Mouse (Mus musculus) gastrocnemius, postnatal 4 days (tissue): ENCODE data around the gene Gng7. TPM values are rescaled to one million over a fixed set of nuclear protein-coding genes. Genes with fewer than 3 reads are reported as not detected.
"Not testable (repeated sequence)": the region's sequence is repeated elsewhere in the genome, so short reads cannot be mapped to it uniquely, and the experiment has no call there.

Experiments used
- DNase-seq, 2 experiments: peaks; one replicate each; pipeline ENCODE4 v3.0.0; 2021 to 2022; ENCODE audit warnings: low spot score in 2 of 2, mixed read lengths in 2 of 2
- long read RNA-seq, 2 experiments: library from polyadenylated mRNA; stranded (forward); transcript quantifications; one replicate each; pipeline ENCODE4 v2.0.0; 2021
- total RNA-seq, 2 experiments: library from RNA; stranded (reverse); gene quantifications; 2 replicates each; pipeline ENCODE4 v1.2.3; 2021

The Gng7 gene
- 1 to 10 TPM; 1.9 to 2.0 TPM for total RNA-seq
- long read RNA-seq, experiment 1, partial matches to known transcripts = 1 of 3 reads
- long read RNA-seq, experiment 1, other reads (novel, unspliced or antisense) = 1 of 3 reads
- long read RNA-seq, experiment 2, partial matches to known transcripts = 0 of 5 reads
- long read RNA-seq, experiment 2, other reads (novel, unspliced or antisense) = 3 of 5 reads

DNA sequence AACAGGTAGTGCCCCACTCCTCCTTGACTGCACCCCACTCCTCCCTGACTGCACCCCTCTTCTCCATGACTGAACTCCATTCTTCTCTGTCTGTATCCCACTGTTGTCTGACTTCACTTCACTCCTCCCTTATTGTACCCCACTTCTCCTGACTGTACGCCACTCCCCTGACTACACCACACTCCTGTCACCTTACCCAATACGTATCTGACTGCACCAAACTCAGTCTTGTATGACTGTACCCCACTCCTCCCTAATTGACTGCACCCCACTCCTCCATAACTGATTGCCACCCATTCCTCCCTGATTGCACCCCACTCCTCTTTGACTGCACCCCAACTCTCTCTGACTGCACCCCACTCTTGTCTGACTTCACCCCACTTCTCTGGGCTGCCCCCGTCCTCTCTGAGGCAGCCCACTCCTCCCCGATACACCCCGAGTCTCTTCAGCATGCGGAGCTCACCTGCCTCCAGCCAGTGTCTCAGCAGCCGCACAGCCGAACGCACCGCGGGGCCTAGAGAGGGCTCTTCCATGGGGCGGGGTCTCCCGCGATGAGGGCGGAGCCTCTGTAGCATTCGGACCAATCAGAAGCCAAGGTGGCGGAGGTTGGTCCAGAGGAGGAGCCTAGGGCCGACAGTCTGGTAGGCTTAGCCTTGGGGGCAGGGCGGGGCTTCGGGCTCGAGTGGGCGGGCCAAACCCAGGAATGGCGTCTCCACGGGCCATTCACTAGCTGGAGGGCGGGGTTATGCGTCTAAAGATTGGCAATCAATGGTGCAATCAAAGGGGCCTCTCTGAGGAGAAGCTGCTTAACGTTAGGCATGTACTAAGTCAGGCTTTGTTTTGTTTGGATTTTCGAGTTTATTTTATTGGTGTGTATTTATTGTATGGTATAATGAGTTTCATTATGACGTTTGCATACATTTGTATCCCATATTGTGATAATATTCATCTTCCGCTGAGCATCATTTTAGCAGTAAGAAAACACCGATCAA, at the start of gene Gng7:
Gene Gng7, minus strand, starts transcription at position 553 of the 992 bp plus-strand sequence.
- peak; percentile 84 to 92 for DNase-seq

DNA sequence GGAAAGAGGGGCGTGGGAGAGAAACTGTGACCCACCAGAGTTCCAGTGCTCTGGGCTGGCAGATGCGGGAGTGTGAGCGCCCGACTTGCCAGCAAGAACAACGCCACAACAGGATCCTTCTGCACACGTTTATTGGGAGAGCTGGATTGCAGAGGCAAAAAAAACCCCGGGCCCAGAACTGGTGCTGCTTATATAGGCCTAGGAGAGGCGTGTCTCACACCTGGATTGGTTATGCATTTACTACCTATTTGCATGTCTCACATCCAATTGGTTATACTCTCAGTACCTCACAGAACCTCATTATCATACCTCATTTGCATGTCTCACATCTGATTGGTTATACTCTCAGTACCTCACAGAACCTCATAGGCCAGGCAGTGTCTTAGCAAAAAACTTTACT, 49.8 kb upstream of the Gng7 start:
- not testable (repeated sequence) for DNase-seq

DNA sequence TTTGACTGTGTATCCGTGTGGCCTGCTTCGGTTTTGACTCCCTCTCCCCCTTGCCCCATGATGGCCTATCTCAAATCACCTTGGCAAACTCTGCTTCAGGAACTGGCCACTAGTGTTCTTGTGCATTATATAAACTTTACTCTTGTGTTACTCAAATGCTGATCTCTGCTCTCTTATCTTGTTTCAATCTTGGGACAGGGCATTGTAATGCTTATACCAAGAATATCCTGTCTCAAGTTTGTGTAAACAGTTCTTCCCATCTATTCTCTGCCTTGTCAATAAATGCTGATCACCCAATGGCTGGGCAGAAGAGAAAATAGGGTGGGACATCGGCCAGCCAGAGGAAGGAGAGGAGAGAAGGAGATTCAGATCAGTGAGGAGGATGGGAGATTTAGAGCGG, 48.0 kb upstream of the Gng7 start:
- no peak for DNase-seq

DNA sequence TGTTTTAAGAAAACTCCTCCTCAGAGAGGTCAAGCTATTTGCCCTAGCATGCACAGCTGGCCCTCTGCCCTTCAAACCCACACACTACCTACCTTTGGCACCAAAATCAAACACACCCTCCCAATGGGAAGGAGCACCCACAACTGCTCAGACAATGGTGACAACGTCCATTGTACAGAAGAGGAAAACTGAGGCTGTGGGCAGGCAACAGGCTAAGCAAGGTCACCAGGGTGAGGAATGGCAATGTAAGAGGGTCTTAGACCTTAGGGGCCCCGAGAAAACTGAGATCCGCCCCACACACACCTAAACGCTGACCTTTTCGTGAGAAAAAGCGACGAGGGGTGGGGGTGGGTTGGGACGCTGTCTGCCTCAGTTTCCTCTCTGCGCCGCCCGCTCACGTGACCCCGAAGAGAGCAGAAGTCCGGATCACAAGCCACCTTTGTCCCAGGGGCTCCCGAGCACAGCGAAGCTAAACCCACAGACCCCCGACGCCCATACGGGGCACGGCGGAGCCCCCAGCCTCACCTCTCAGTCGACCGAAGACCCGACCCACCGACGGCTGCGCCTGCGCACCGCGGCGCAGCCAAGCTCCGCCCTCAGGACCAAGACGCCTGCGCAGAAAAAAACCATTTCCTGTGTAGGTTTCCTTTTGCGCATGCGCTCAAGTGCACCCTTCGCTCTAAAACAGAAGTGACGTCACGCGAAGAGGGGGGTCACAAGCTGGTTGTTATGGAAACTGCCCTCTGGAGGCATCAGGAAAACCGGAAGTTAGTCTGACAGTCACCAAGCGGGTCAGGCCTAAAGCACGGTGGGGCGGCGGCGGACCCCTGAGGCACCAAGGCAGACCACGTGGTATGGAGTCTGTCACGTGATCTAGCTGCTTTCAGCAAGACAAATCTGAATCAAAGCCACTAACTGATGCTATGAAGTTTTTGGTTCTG, 45.1 kb upstream of the Gng7 start, which contains the start of gene Sgta:
Gene Sgta, minus strand, starts transcription at position 579 of the 941 bp plus-strand sequence.
- DNase-seq = peak; percentile 89 to 98

DNA sequence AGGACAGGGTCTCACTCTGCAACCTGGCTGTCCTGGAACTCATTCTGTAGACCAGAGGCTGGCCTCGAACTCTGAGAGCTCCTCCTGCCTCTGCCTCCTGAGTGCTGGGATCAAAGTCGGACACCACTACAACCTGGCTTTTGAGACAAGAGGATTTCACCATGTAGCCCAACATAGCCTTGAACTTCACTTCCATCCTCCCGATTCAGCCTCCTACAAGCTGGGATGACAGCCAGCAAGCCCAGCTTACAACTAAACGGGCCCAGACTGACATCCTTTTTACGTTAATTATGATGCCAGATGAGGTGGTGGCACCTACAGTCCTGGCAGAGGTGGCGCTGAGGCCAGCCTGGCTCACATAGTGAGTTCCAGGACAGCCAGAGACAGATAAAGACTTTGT, 44.2 kb upstream of the Gng7 start:
- DNase-seq = no peak

DNA sequence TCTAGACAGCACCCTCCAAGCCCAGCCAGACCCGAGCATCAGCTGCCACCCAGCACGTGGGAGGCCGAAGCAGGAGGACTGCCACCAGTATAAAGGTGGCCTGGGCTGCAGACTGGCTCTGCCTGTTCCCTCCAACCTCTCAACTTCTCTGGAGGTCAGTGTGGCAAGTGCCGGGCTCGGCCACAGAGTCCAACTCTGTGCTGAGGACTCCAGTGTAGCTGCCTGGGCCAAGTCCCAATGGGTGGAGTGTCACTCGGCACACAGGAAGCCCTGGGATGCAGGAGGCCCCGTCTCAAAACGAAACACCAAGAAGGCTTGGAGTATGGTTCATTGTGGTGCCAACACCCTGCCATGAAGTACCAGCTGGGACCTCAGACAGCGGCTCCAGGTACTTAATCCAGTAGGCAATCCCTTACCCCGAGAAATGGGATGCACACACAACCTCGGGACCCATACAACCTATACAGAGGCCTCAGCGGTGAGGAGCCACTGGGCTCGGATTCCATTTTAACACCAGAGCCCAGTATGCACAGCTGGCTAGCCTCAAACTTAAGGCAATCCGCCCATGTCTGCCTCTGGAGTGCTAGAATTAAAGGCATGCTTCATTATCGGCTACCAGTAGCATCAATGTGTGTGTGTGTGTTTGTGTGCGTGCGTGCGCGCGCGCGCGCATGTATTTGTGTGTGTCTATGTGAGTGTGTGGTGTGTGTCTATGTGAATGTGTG, 42.8 kb upstream of the Gng7 start:
- no peak for DNase-seq

DNA sequence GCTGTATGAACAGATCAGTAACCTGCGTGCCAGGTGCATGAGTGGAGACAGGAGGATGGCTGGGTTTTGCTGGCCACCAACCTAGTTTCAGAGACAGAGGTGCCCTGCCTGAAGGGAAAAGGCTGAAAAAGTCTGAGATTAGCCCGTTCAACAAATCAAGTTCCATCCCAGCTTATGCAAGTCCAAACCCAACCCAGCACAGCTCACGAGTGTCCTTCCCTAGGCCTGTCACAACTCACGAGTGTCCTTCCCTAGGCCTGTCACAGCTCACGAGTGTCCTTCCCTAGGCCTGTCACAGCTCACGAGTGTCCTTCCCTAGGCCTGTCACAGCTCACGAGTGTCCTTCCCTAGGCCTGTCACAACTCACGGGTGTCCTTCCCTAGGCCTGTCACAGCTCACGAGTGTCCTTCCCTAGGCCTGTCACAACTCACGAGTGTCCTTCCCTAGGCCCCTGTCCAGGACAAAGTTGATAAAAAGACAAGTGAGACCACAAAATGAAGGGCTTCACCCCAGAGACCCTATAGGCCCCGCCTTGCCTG, 41.1 kb upstream of the Gng7 start:
- not testable (repeated sequence) for DNase-seq

DNA sequence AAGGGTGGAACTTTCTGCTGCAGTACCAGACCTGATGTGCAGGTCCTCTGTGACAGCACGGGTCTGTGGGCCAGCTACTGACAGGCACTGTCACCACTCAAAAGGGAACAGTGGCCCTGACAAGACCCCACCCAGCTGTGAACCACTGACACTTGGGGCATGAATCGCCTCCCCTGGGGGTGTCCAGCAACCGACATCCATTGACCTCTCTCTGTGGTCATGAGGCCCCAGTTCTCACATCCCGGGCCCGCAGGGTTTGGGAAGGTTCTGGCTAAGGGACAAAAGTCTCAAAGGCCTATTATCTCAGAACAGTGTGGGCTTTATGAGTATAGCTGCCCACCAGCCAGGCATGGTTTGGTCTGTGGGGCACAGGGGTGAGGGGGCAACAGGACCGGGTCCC, 40.4 kb upstream of the Gng7 start:
- DNase-seq = no peak

DNA sequence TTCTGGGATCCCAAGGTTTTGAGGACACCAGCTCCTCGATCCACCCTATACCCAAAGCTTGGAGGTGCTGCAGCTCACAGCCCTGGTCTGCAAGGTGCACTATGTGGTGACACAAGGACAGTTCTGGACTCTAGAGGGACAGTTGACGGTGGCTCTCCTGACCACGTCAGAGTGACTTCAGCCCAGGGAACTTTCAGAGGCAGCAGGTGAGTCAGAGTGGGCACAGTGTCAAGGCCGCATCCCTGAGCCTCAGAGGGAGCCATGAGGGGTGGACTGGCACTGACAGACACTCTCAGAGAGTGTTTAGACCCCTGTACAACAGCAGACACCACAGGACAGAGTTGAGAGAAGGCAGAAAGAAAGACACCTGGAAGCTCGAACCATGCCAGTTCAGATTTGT, 37.8 kb upstream of the Gng7 start:
- DNase-seq = no peak

DNA sequence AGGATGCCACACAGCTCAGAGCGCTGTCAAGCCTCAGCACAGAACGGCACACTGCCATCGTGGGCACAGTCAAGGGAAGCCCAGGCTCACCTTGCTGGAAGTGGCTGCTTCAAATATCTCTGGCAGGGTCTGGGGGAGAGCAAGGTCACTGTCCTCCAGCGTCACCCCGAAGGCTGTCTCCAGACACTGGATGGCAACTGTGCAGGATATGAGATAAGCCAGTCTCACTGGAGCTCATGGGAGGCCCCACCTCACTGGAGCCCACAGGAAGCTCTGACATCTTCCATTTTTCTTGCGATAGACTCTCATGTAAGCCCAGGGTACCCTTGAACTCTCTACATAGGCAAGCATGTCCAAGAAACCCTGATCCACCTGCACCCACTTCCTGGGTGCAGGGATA, 36.4 kb upstream of the Gng7 start:
- no peak for DNase-seq

DNA sequence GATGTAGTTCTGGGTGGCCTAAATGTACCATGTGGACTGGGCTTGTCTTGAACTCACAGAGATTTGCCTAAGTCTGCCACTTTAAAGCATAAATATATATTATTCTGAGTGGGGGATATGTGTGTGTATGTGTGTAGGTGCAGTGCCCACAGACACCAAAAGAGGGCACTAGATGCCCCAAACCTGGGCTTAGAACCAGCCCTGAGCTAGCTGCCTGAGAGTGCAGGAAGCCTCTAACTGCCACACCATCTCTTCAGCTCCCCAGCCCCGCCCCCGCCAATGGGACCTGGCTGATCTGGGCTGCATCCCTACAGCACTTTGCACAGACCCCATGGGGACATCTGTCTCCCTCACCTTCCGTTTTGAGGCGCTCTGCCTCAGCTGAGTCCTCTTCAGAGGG, 35.9 kb upstream of the Gng7 start:
- DNase-seq = no peak

DNA sequence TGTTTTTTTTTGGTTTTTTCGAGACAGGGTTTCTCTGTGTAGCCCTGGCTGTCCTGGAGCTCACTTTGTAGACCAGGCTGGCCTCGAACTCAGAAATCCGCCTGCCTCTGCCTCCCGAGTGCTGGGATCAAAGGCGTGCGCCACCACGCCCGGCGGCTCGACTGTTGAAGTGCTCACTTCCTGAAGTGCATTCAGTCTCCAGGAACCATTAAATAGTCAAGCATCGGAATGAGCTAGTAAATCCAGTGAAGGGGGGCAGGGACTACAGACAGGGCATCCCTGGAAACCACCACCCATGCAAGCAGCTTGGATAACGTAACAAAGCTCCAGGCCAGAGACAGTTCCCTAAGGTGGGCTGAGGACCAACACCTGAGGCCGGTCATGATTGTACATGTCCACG, 30.5 kb upstream of the Gng7 start:
- not testable (repeated sequence) for DNase-seq

DNA sequence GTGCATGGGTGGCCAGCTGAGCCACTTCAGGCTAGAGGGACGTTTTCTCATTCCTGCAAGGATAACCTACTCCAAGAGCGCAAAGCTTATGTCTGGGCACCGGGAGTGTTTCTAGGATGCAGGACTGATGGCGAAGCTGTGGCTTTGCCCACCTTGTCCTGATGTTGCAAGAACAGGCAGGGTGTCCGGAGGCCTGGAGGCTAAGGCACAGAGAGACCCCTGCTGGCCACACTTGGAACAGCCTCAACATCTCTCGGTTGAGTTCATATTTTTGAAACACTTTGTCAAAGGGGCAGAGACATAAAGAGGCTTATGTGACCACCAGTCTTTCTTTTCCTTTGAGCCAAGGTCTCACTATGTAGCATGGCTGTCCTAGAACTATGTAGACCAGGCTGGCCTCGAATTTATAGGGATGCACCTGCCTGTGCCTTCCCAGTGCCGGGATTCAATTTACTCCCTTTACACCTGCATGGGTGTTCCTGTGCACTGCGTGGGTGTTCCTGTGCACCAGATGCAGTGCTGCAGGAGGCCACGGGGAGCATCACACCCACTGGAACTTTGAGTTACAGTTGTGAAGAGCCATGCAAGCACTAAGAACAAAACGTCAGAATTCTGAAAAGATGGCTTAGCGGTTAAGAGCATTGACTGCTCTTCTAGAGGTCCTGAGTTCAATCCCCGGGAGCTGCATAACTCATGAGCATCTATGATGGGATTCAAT, 26.9 kb upstream of the Gng7 start:
- peak in 1 of 2 experiments; percentile 69 for DNase-seq

DNA sequence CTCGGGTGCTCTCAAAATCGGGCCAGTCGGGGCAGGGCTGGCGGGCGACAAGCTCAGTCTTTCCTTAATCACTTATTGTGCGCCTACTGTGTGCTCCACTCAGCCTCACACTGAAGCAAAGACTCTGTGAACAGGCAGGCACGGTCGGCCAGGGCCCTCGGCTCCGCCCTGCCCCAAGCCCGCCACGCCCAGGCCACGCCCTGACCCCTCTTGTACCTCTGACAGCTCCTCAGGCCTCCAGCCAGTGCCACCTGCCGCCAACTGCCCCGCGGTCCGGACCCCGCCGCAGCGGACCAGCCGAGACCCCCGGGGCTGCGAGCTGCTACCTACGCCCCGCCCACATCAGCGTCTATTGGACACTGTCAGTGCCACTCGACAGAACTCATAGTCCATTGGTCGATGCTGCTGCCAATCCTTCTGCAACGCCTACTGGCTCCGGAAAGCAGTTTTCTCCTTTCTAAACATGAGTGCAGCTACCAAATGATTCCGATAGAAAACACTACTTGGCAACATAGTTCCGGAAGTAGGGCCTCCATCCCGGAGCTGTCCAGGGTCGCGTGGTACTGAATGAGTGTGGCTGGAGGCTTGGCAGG, 22.3 kb upstream of the Gng7 start, which contains the start of gene Slc39a3:
Gene Slc39a3, minus strand, starts transcription at position 439 of the 593 bp plus-strand sequence.
- DNase-seq = peak; percentile 93 to 98

DNA sequence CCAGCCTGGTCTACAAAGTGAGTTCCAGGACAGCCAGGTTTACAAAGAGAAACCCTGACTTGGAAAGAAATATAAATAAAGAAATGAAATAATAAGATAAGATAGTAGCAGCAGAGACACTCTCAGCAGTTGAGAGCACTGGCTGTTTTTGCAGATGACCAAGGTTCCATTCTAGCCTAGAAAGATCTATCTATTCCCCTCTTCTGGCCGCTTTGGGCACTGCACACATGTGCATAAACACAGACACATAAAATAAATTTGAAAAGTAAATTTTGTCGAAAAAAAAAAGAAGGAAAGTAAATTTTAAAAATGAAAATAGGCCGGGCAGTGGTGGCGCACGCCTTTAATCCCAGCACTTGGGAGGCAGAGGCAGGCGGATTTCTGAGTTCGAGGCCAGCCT, 21.5 kb upstream of the Gng7 start:
- DNase-seq = no peak

DNA sequence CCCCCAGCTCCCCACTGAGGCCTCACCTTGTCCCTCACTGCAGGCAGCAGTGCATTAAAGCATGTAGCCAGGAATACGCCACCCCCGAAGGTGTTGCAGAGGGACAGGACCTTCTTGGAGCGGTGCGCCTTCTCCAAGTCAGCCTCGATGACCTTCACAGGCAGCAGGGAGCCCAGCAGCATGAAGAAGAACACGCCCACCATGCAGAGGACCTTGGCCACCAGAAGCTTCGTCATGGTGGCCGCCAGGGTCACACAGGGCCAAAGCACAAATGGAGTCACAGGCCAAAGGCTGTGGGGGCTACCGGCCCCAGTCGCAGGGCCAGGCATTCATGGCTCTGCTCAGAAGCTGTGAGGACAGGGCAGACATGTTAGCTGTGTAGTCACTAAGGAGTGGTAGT, 18.8 kb upstream of the Gng7 start:
- DNase-seq = no peak

DNA sequence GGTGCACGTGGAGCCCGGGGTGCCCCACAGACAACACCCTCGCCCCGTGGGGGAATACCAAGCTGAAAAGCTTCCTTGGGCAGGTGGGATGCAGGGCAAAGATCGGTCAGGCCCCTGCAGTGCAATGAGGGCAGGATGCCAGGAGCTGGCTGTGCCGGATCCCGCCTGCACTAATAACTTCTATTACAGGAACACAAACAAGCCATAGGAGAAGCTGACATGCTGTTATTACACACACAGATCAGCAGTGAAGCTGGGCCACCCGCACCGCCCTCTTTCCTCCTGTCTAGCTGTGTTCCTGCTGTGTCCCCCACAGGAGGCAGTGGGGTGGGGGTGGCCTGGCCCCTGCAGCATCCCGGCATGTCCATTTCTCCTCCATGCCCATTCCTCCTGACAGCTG, 14.3 kb upstream of the Gng7 start:
- no peak for DNase-seq

DNA sequence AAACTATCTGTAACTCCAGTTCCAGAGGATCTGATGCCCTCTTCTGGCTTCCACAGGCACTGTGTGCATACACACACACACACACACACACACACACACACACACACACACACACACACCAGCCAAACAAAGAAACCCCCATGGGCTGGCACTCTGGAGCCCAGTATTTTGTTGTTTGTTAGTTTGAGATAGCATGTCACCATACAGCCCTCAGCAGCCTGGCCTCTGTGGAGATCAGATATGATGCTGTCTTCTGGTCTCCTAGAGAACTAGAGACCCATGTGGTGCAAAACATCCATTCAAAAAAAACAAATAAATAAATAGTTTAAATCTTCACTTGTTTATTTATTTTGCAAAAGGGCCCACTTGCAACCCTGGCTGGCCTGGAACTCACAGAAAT, 13.5 kb upstream of the Gng7 start:
- DNase-seq = no peak

DNA sequence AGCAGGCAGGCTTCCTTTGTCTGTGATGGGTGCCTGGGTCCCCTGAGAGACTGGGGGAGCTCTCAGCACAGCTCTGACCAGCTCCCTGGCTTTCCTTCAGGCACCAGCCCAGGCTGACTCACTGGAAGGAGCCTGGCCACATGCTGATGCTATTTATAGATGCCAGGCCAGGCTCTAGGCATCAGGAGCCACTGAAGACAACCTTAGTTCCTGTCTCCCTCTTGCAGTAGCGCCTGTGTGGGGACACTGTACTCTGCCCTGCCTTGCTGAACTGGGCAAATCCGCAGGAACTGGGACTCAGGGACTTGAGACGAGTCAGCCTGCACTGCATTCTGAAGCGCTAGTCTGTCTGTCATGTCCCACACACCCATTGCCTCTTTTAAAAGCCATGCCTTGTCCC, 12.6 kb upstream of the Gng7 start:
- DNase-seq = no peak
